Mouse (Mus musculus): ENCODE results near the gene Cldn13.

Cldn13 gene

GRCm38 (mm10) chr5:134892717-134893116, 22.6 kb downstream of the Cldn13 start:
- no peak for DNase-seq (ENCODE audit: low spot score in 2 of 2)

GRCm38 (mm10) chr5:134891552-134891951, 23.8 kb downstream of the Cldn13 start:
- no peak for DNase-seq (ENCODE audit: low spot score in 2 of 2)

GRCm38 (mm10) chr5:134890601-134891054, 24.7 kb downstream of the Cldn13 start:
- no peak for DNase-seq (ENCODE audit: low spot score in 2 of 2)

GRCm38 (mm10) chr5:134888505-134888904, 26.8 kb downstream of the Cldn13 start:
- DNase-seq (ENCODE audit: low spot score in 2 of 2) = no peak

GRCm38 (mm10) chr5:134887447-134888335, 27.6 kb downstream of the Cldn13 start:
- DNase-seq (ENCODE audit: low spot score in 2 of 2) = no peak

GRCm38 (mm10) chr5:134883077-134883476, 32.2 kb downstream of the Cldn13 start:
- DNase-seq (ENCODE audit: low spot score in 2 of 2) = no peak

GRCm38 (mm10) chr5:134876801-134877200, 38.5 kb downstream of the Cldn13 start:
- no peak for DNase-seq (ENCODE audit: low spot score in 2 of 2)

GRCm38 (mm10) chr5:134875245-134875644, 40.1 kb downstream of the Cldn13 start:
- no peak for DNase-seq (ENCODE audit: low spot score in 2 of 2)

- DNase-seq (ENCODE audit: low spot score in 2 of 2) = no peak
Observed at GRCm38 (mm10) chr5:134873956-134874879, 41.1 kb downstream of the Cldn13 start.

GRCm38 (mm10) chr5:134873034-134873433, 42.3 kb downstream of the Cldn13 start:
- no peak for DNase-seq (ENCODE audit: low spot score in 2 of 2)

- no peak for DNase-seq (ENCODE audit: low spot score in 2 of 2)
Observed at GRCm38 (mm10) chr5:134872597-134872996, 42.7 kb downstream of the Cldn13 start.

GRCm38 (mm10) chr5:134868506-134868905, 46.8 kb downstream of the Cldn13 start:
- DNase-seq (ENCODE audit: low spot score in 2 of 2) = no peak

GRCm38 (mm10) chr5:134867320-134868144, 47.8 kb downstream of the Cldn13 start:
- no peak for DNase-seq (ENCODE audit: low spot score in 2 of 2)

GRCm38 (mm10) chr5:134865158-134865557, 50.2 kb downstream of the Cldn13 start:
- DNase-seq (ENCODE audit: low spot score in 2 of 2) = no peak

Data from thymus, postnatal 10 days (tissue).